Mouse (Mus musculus): ENCODE measurements around the gene Mapk8ip2.

DNA sequence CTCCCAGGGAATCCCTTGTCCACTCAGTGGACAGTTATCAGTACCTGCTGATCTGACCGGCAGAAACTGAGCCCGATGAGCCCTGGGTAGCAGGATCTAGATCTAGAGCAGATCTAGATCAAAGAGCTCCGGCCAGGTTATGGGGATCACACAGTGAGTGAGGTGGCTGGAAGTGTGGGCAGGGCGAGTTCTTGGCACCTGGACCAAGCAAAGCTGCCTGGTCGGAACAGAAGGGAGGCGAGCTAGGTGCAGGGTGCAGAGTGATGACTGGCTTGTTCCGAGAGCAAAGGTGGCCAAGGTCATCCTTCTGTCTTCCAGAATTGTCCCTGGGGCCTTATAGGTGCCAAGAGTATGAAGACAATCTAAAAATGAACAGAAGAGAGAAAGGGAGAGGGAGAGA, 6.1 kb downstream of the Mapk8ip2 start:
- no peak for TF ChIP-seq CTCF (IDR thresholded peaks at IDR 0.05; ENCODE audit: low read depth)
- no peak for TF ChIP-seq EP300 (IDR thresholded peaks at IDR 0.05; ENCODE audit: low read depth)
